Mouse (Mus musculus): ENCODE measurements at regions not wholly inside any gene's neighbourhood (a gene's known extent, or its start where the extent isn't known, plus 50 kb on each side); places are given as distances from the start of the nearest gene placed in this dataset.

- TF ChIP-seq HCFC1 (IDR thresholded peaks at IDR 0.05; ENCODE audit: borderline replicate concordance, insufficient read depth, low read length) (no peak), ZNF384 (IDR thresholded peaks at IDR 0.05; ENCODE audit: low read depth, low read length) (no peak), CHD2 (IDR thresholded peaks at IDR 0.05; ENCODE audit: low read depth, low read length) (no peak), MAFK (IDR thresholded peaks at IDR 0.05; ENCODE audit: insufficient read depth, low read depth, low read length) (no peak)
These were observed 186.6 kb upstream of the Gm11042 start for GRCm38 (mm10) chr12:74502791-74503190.

Data from ES-E14 (cell line).